Mouse (Mus musculus) lung, postnatal 0 days (tissue): Measurements from ENCODE around the gene Plekhg4. TPM values are rescaled to one million over a fixed set of nuclear protein-coding genes. Genes with fewer than 3 reads are reported as not detected.
A peak's percentile ranks its signal among the peaks of the same experiment; 100 is the strongest.

Source experiments
- ATAC-seq: fragments of 200-750 bp; cut with Nextera tagmentation; 2 replicates; pipeline ENCODE4 v1.8.0; 2017; ENCODE audit warnings: moderate library complexity
- DNase-seq: peaks from one replicate; pipeline ENCODE4 v3.0.0-alpha.2; 2016; ENCODE audit warnings: low spot score
- H3K27ac ChIP-seq: fragments of 300-500 bp; sonication (generic); 2 replicates; pipeline ENCODE4 v1.5.1; 2014; ENCODE audit warnings: antibody characterized with exemption, mild to moderate bottlenecking, low read length, mixed read lengths
- H3K27me3 ChIP-seq: fragments of 300-500 bp; sonication (generic); replicated peaks from 2 replicates; pipeline ENCODE4 v1.6.1; 2014; ENCODE audit warnings: low read length, mixed read lengths; ENCODE audit not compliant: insufficient read depth
- H3K36me3 ChIP-seq: fragments of 300-500 bp; sonication (generic); 2 replicates; pipeline ENCODE4 v1.6.1; 2014; ENCODE audit warnings: low read length, mixed read lengths; ENCODE audit not compliant: insufficient read depth
- H3K4me1 ChIP-seq: fragments of 300-500 bp; sonication (generic); 2 replicates; pipeline ENCODE4 v1.6.1; 2014; ENCODE audit warnings: antibody characterized with exemption, low read depth, low read length, mixed read lengths; ENCODE audit not compliant: insufficient read depth
- H3K4me2 ChIP-seq: fragments of 300-500 bp; sonication (generic); replicated peaks from 2 replicates; pipeline ENCODE4 v1.6.1; 2014; ENCODE audit warnings: low read depth, mild to moderate bottlenecking, low read length, moderate library complexity, mixed read lengths
- H3K4me3 ChIP-seq: fragments of 300-500 bp; sonication (generic); 2 replicates; pipeline ENCODE4 v1.5.1; 2014; ENCODE audit warnings: low read depth, low read length
- H3K9ac ChIP-seq: fragments of 300-500 bp; sonication (generic); replicated peaks from 2 replicates; pipeline ENCODE4 v1.6.1; 2014; ENCODE audit warnings: low read depth, mild to moderate bottlenecking
- H3K9me3 ChIP-seq: fragments of 300-500 bp; sonication (generic); 2 replicates; pipeline ENCODE4 v1.6.1; 2016; ENCODE audit warnings: low read length, mixed read lengths
- CTCF ChIP-seq: IDR thresholded peaks from 2 replicates; pipeline ENCODE4 v1.5.1; 2016; ENCODE audit warnings: antibody characterized with exemption, mild to moderate bottlenecking
- EP300 ChIP-seq: IDR thresholded peaks from 2 replicates; pipeline ENCODE4 v1.6.1; 2016; ENCODE audit warnings: antibody characterized with exemption, mild to moderate bottlenecking, control low read depth
- WGBS: fragments of 180-500 bp; shearing (Covaris S2); extraction: QIAGEN DNeasy Blood & Tissue Kit; methylation state at CpG from one replicate; pipeline ENCODE4 v1.1.7; 2014; 5-methylcytosine and 5-hydroxymethylcytosine counted together
- polyA plus RNA-seq: library from polyadenylated mRNA; unstranded; fragments of >200 nt; fragmentation: Nextera tagmentation; extraction: Ambion mirVana; gene quantifications from 2 replicates; pipeline ENCODE4 v1.2.1, GENCODE M21; 2015

Gene Plekhg4
- polyA plus RNA-seq, 1 experiment from 2014 or later, result 0.20 TPM

DNA sequence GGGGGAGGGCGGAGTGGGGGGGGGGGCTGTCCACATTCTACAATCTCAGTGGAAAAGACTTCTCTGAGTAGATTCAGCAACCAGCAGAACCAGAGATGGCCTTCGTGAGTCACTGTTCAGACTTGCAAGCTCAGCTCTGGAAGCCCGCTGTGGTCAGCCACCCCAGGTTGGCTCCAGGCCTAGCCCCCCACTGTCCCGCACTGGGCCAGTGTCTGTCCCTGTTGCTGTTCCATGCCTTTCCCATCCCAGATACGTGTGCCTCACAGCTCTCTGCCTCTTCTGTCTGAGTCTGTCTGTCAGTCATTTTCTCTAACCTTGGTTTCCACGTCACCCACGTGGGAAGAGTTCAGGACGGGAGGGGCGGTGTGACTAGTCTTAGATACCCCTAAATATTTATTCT is 601 bp upstream of the Plekhg4 start:
- H3K4me1 ChIP-seq, result no peaks in the 10 kb centered on the region
- H3K4me2 ChIP-seq, result no peak overlapping the region
- DNase-seq (no peak), ATAC-seq (no peak)
- H3K27me3 ChIP-seq, result no peaks in the 10 kb centered on the region
- no peak overlapping the region for H3K4me3 ChIP-seq
- H3K9me3 ChIP-seq, result no peaks in the 10 kb centered on the region
- no peaks in the 10 kb centered on the region for H3K36me3 ChIP-seq
- no peak for TF ChIP-seq EP300
- TF ChIP-seq CTCF, result no peak
- no peak overlapping the region for H3K27ac ChIP-seq
- H3K9ac ChIP-seq, result no peak overlapping the region
- 67% methylated on average over 9 of the region's 9 CpGs for WGBS

DNA sequence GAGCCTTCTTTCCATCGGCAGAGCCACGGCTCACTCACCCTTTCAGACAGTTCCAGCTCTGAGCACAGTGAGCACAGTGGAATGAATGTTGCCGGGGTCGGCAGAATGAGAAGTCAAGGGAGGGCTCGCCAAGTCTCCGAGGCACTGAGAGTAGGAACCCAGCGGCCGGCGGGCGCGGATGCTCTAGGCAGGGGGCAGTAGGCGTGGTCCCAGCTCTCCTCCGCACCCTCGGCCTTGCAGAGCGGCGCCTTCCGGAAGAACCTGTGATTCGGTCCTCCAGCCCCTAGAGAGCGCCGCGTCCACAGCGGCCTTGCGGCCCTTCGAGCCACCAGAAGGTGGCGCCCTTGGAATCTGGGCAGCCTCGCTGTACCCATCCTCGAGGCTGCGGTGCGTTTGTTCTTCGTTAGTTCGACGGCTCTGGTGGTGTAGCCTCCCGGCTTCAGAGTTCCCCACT is 1.5 kb downstream of the Plekhg4 start:
- Histone ChIP-seq H3K27me3 (no peaks in the 10 kb centered on the region), H3K9ac (no peak overlapping the region), H3K4me3 (no peak overlapping the region), H3K36me3 (no peaks in the 10 kb centered on the region), H3K9me3 (no peaks in the 10 kb centered on the region), H3K4me2 (peak overlapping the region; percentile 27; the same call in 1 of the 2 replicates), H3K27ac (no peak overlapping the region), H3K4me1 (0 out of 2 replicates have a peak, but pooled peaks cover 3% of the 10 kb centered on the region)
- peak; percentile 55 for DNase-seq
- TF ChIP-seq EP300 (no peak), CTCF (peak; percentile 82)
- ATAC-seq, result peak; percentile 70
- 38% methylated on average over 33 of the region's 33 CpGs for WGBS

DNA sequence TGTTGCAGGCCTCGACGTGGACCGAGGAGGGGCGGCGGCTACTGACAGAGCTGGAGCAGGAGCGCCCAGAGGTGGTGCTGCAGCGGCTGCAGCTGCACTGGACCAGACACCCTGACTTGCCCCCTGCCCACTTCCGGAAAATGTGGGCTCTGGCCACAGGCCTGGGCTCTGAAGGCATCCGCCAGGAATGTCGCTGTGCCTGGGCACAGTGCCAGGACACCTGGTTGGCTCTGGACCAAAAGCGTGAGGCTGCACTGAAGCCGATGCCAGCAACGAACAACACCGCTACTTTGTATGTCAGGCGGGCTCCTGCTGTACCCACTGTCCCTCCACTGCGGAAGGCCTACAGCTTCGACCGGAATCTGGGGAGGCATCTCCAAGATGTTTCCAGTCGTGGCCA is 5.6 kb downstream of the Plekhg4 start:
- H3K4me2 ChIP-seq, result no peak overlapping the region
- ATAC-seq (peak; percentile 52), DNase-seq (peak; percentile 55)
- H3K9me3 ChIP-seq, result no peaks in the 10 kb centered on the region
- no peak overlapping the region for H3K4me3 ChIP-seq
- H3K36me3 ChIP-seq, result no peaks in the 10 kb centered on the region
- H3K4me1 ChIP-seq, result 0 out of 2 replicates have a peak, but pooled peaks cover 3% of the 10 kb centered on the region
- 18% methylated on average over 19 of the region's 19 CpGs for WGBS
- no peak overlapping the region for H3K9ac ChIP-seq
- TF ChIP-seq EP300 (no peak), CTCF (peak; percentile 4; the same call in 1 of the 2 replicates)
- no peaks in the 10 kb centered on the region for H3K27me3 ChIP-seq
- H3K27ac ChIP-seq, result no peak overlapping the region

DNA sequence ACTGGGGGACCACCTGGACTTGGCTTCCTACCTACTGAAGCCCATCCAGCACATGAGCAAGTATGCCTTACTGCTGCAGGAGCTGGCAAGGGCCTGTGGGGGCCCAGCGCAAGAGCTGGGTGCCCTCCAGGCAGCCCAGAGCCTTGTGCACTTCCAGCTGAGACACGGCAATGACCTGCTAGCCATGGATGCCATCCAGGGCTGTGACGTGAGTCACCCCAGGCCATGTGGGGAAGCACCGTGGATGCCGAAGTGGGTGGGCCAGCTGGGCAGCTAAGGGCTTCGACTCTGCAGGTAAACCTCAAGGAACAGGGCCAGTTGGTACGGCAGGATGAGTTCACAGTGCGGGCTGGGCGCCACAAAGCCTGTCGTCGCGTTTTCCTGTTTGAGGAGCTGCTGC is 7.2 kb downstream of the Plekhg4 start:
- Histone ChIP-seq H3K4me2 (no peak overlapping the region), H3K9me3 (no peaks in the 10 kb centered on the region), H3K36me3 (no peaks in the 10 kb centered on the region), H3K27me3 (no peaks in the 10 kb centered on the region), H3K4me3 (no peak overlapping the region), H3K4me1 (0 out of 2 replicates have a peak, but pooled peaks cover 3% of the 10 kb centered on the region), H3K9ac (no peak overlapping the region), H3K27ac (no peak overlapping the region)
- TF ChIP-seq CTCF, result no peak
- TF ChIP-seq EP300, result no peak
- ATAC-seq, result no peak
- WGBS, result 74% methylated on average over 12 of the region's 12 CpGs
- no peak for DNase-seq

DNA sequence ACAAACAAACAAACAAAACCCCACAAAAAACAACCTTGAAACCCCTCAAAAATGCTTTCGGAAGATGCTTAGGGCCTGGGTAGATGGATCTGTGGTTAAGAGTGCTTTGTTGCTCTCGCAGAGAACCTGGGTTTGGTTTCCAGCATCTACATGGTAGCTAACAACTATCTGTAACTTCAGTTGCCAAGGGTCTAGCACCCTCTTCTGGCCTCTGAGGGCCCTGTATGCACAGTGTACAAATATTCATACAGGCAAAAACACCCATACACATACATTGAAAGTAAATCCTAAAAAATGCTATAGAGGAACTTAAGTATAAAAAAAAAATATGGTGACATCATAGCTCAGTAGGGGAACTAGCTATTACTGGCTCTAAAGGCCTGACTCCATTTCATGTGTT is 11.0 kb downstream of the Plekhg4 start:
- TF ChIP-seq EP300 (no peak), CTCF (peak; percentile 15; the same call in 1 of the 2 replicates)
- no peak for DNase-seq

DNA sequence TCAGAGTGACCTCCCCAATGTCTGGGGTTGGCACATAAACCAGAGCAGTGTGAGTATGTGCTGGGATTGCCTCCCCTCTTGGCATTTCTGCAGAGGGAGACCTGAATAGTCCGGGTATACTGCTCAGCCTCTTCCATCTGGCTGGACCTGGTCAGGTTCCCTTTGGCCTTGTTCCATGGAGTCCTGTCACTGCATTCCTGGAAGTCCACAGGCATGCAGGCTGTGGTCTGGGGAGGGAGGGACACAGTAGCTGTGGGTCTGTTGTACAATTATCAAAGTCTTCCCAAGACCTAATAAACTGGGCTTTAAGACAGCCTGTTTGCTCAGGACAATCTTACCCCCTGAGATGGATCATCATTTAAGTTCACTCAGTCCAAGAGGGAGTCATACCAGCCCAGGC is 14.1 kb downstream of the Plekhg4 start:
- Histone ChIP-seq H3K36me3 (no peaks in the 10 kb centered on the region), H3K4me3 (no peak overlapping the region), H3K27ac (no peak overlapping the region), H3K4me1 (peaks cover 5% of the 10 kb centered on the region; the same call in 1 of the 2 replicates), H3K4me2 (no peak overlapping the region), H3K9me3 (no peaks in the 10 kb centered on the region), H3K9ac (no peak overlapping the region), H3K27me3 (no peaks in the 10 kb centered on the region)
- TF ChIP-seq EP300, result no peak
- no peak for TF ChIP-seq CTCF
- ATAC-seq (peak; percentile 77; the same call in 1 of the 2 replicates), DNase-seq (peak; percentile 54)
- 47% methylated on average over 1 of the region's 1 CpGs for WGBS

More for the DNA sequence above, 11.0 kb downstream of the Plekhg4 start:
- Histone ChIP-seq H3K9ac (no peak overlapping the region), H3K4me3 (no peak overlapping the region), H3K27me3 (no peaks in the 10 kb centered on the region), H3K4me2 (no peak overlapping the region), H3K27ac (no peak overlapping the region), H3K9me3 (no peaks in the 10 kb centered on the region), H3K4me1 (peaks cover under 1% of the 10 kb centered on the region; the same call in 1 of the 2 replicates), H3K36me3 (no peaks in the 10 kb centered on the region)
- 96% methylated on average over 2 of the region's 2 CpGs for WGBS
- ATAC-seq, result no peak

DNA sequence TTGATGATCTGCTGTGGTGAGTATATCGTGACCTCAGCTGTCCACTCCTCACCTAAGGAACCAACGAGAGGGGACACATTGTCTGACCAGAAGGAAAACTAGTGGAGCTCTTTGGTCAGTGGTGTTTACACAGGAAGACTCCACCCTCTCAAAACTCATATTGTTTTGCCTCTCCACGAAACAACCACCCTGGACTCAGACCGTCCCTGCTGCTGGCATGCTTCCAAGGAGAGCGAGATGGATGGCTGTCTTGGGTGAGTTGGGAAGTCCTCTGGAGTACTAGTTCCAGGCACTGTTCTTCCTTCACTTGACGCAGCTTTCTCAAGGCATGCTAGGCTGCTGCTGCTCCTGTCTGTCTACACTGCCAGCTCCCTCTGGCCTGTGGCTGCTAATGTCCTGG is 16.0 kb downstream of the Plekhg4 start:
- 22% methylated on average over 6 of the region's 6 CpGs for whole genome bisulfite sequencing
- H3K4me1 ChIP-seq, result peaks cover 8% of the 10 kb centered on the region
- no peak overlapping the region for H3K27ac ChIP-seq
- peak; percentile 34 for ATAC-seq
- TF ChIP-seq CTCF (no peak), EP300 (0 out of 2 replicates have a peak, but pooled peaks have one; percentile 31)
- H3K4me3 ChIP-seq, result no peak overlapping the region
- H3K9ac ChIP-seq, result no peak overlapping the region
- H3K27me3 ChIP-seq, result no peaks in the 10 kb centered on the region
- no peaks in the 10 kb centered on the region for H3K36me3 ChIP-seq
- H3K4me2 ChIP-seq, result no peak overlapping the region
- DNase-seq, result peak; percentile 56
- no peaks in the 10 kb centered on the region for H3K9me3 ChIP-seq
